Mouse (Mus musculus): ENCODE results near the gene Olfr1023. TPM values are rescaled to one million over a fixed set of nuclear protein-coding genes. Genes with fewer than 3 reads are reported as not detected.

Olfr1023 gene
- not detected for polyA plus RNA-seq (2017; shearing (Covaris generic))

GRCm38 (mm10) chr2:85885340-85885739, at the start of gene Olfr1023:
Gene Olfr1023 (plus strand): TSS chr2:85885640.

GRCm38 (mm10) chr2:85845383-85845782, 40.1 kb upstream of the Olfr1023 start, which contains the start of gene Olfr1019:
Gene Olfr1019 (minus strand): TSS chr2:85845483.

GRCm38 (mm10) chr2:85846730-85847129, 38.7 kb upstream of the Olfr1023 start, which contains the start of gene Olfr1020:
Gene Olfr1020 (plus strand): TSS chr2:85847030.

GRCm38 (mm10) chr2:85868294-85868693, 17.1 kb upstream of the Olfr1023 start, which contains the start of gene Olfr1022:
Gene Olfr1022 (plus strand): TSS chr2:85868594.

GRCm38 (mm10) chr2:85904952-85905351, 19.5 kb downstream of the Olfr1023 start, which contains the start of gene Olfr1024:
Gene Olfr1024 (minus strand): TSS chr2:85905052.

GRCm38 (mm10) chr2:85914893-85915292, 29.5 kb downstream of the Olfr1023 start, which contains the start of gene Olfr1025-ps1:
Gene Olfr1025-ps1 (plus strand): TSS chr2:85915193.

GRCm38 (mm10) chr2:85921258-85921657, 35.8 kb downstream of the Olfr1023 start, which contains the start of gene Olfr1026:
Gene Olfr1026 (plus strand): TSS chr2:85921558.

Other genes starting within 250 kb of the Olfr1023 start
- not detected for gene Olfr1002, start 234.9 kb upstream of the Olfr1023 start, polyA plus RNA-seq (2017; shearing (Covaris generic))
- gene Olfr154, start 221.2 kb upstream of the Olfr1023 start, polyA plus RNA-seq (2017; shearing (Covaris generic)) = not detected
- gene Olfr1006, start 206.9 kb upstream of the Olfr1023 start, polyA plus RNA-seq (2017; shearing (Covaris generic)) = not detected
- gene Olfr1008, start 196.2 kb upstream of the Olfr1023 start, polyA plus RNA-seq (2017; shearing (Covaris generic)) = not detected
- not detected for gene Olfr1009, start 170.2 kb upstream of the Olfr1023 start, polyA plus RNA-seq (2017; shearing (Covaris generic))
- gene Olfr1012, start 122.9 kb upstream of the Olfr1023 start, polyA plus RNA-seq (2017; shearing (Covaris generic)) = not detected
- gene Olfr1013, start 118.5 kb upstream of the Olfr1023 start, polyA plus RNA-seq (2017; shearing (Covaris generic)) = not detected
- not detected for gene Olfr1014, start 112.9 kb upstream of the Olfr1023 start, polyA plus RNA-seq (2017; shearing (Covaris generic))
- gene Olfr1015, start 103.6 kb upstream of the Olfr1023 start, polyA plus RNA-seq (2017; shearing (Covaris generic)) = not detected
- not detected for gene Olfr1016, start 83.1 kb upstream of the Olfr1023 start, polyA plus RNA-seq (2017; shearing (Covaris generic))
- not detected for gene Olfr1018, start 67.2 kb upstream of the Olfr1023 start, polyA plus RNA-seq (2017; shearing (Covaris generic))
- not detected for gene Olfr1019, start 40.2 kb upstream of the Olfr1023 start, polyA plus RNA-seq (2017; shearing (Covaris generic))
- gene Olfr1020, start 38.6 kb upstream of the Olfr1023 start, polyA plus RNA-seq (2017; shearing (Covaris generic)) = not detected
- not detected for gene Olfr1022, start 17.0 kb upstream of the Olfr1023 start, polyA plus RNA-seq (2017; shearing (Covaris generic))
- not detected for gene Olfr1024, start 19.4 kb downstream of the Olfr1023 start, polyA plus RNA-seq (2017; shearing (Covaris generic))
- not detected for gene Olfr1025-ps1, start 29.6 kb downstream of the Olfr1023 start, polyA plus RNA-seq (2017; shearing (Covaris generic))
- gene Olfr1026, start 35.9 kb downstream of the Olfr1023 start, polyA plus RNA-seq (2017; shearing (Covaris generic)) = not detected
- gene Olfr1028, start 64.8 kb downstream of the Olfr1023 start, polyA plus RNA-seq (2017; shearing (Covaris generic)) = not detected
- gene Olfr1029, start 88.3 kb downstream of the Olfr1023 start, polyA plus RNA-seq (2017; shearing (Covaris generic)) = not detected
- gene Olfr1030, start 93.6 kb downstream of the Olfr1023 start, polyA plus RNA-seq (2017; shearing (Covaris generic)) = not detected
- gene Olfr1031, start 104.7 kb downstream of the Olfr1023 start, polyA plus RNA-seq (2017; shearing (Covaris generic)) = not detected
- gene Olfr1032, start 119.9 kb downstream of the Olfr1023 start, polyA plus RNA-seq (2017; shearing (Covaris generic)) = not detected
- gene Olfr1033, start 135.0 kb downstream of the Olfr1023 start, polyA plus RNA-seq (2017; shearing (Covaris generic)) = not detected
- gene Olfr1034, start 160.2 kb downstream of the Olfr1023 start, polyA plus RNA-seq (2017; shearing (Covaris generic)) = not detected
- gene Olfr1036, start 188.4 kb downstream of the Olfr1023 start, polyA plus RNA-seq (2017; shearing (Covaris generic)) = not detected
- not detected for gene Olfr1037, start 201.7 kb downstream of the Olfr1023 start, polyA plus RNA-seq (2017; shearing (Covaris generic))